Mouse (Mus musculus): ENCODE results near the gene Bcl2l15. TPM values are rescaled to one million over a fixed set of nuclear protein-coding genes. Genes with fewer than 3 reads are reported as not detected.

Gene Bcl2l15
- polyA plus RNA-seq (2012; rRNA removed; ENCODE audit: low replicate concordance): 4.8 TPM in 1 of 2 replicates, not detected in the other

DNA sequence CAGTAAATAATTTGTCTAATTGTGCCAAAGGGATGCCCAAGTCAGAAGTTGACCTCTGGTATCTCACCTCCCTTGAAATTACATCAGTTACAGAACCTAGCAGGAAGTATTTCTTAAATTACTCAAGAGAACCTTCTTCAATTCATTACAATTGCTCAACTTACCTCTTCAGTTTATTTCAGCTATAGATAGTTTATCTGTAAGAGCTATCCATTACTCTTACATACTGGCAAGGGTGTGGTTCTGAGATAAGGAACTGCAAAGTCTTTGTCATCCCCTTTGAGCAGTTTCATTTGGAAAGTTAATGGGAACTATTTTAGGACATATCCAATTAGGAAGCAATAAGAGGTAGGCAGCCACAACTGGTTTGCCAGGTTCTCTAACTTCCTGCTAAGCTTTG, at the start of gene Bcl2l15:
Bcl2l15 (plus strand) TSS at position 176 of the 400 bp plus-strand sequence.

DNA sequence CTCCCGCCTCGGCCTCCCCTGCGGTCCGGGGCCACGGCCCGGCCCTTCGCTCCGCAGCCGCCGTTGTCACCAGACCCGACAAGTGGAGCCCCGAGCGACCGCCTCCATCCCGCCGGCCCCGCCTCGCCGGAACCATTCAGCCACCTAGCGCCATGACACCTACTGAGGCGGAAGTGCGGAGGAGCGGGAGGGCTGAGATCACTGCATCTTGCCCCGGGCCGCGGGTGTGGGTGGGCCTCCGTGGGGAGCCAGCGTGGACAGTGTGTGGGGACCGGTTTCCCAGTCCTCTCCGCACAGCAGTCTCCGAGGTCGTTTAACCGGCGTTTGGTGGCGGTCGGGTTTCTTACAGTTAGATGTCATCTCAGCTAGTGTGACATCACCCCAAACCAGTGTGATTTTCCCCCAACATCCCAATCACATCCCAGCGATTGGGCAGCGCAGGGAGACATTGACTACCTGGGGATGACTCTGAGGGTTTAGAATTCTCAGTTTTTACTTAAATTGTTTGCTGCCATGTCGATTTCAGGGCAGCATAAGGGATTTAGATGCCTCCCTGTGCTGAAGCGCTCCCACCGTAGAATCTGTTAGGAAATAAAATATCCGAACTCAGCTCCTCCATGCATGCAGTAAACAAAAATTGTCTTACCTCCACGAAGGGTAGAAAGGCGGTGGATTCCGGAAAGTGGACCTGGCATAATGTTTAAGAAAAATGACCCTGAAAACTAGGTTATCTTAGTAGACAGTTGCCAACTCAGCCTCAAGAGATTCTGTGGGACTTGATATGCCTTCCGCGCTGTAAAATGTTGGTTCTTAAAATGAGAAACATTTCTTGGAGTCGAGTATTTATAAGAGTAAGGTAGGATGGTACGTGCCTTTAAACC, 40.9 kb upstream of the Bcl2l15 start, which contains the start of gene Hipk1:
Hipk1 (minus strand) TSS at position 334 of the 881 bp plus-strand sequence.

DNA sequence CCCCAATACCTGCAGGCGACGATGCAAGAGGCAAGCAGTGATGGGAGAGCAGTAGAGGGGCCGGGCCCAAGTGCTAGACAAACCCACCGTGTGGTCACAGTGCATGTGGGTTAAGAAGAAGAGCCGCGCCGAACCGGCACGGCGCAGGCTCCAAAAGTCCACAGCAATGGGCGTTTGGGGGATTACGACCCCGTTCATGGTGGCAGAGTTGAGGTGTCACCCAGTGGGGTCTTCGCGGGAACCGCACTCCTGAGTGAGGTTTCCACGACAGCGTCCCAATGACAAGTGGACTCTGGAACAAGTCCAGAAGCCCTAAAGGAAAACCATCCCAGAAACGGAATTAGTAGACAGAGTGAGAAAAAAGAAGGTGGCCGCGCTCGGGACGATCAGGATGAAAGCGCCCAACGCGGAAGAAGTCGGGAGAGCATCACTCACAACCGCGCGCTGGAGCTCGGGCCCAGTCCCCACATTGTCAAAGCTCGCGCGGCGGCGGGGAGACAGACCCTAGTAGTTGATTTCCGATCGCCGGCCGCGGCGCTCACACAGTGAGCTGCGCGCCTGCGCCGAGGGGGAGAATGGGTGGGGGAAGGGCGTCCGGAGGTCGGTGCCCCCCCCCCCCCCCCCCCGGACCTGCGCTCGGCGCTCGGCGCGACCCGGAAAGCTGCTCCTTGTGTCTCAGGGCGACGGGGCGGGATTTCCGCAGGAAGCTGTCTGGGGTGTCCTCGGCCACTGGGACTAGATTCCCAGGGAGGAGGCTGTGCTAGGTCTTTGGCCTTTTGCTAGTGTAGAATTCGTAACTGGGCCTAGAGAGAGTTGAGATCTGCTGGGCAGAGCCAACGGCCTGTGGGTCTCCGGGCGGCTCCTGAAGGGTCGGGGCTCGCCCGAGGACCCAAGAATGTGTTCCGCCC, 23.3 kb upstream of the Bcl2l15 start, which contains the start of the genes Dclre1b, Ap4b1 and Gm43064:
Dclre1b (minus strand) TSS at position 554 of the 908 bp plus-strand sequence.
Ap4b1 (plus strand) TSS at position 630 of the 908 bp plus-strand sequence.
Gm43064 (plus strand) TSS at position 683 of the 908 bp plus-strand sequence.

DNA sequence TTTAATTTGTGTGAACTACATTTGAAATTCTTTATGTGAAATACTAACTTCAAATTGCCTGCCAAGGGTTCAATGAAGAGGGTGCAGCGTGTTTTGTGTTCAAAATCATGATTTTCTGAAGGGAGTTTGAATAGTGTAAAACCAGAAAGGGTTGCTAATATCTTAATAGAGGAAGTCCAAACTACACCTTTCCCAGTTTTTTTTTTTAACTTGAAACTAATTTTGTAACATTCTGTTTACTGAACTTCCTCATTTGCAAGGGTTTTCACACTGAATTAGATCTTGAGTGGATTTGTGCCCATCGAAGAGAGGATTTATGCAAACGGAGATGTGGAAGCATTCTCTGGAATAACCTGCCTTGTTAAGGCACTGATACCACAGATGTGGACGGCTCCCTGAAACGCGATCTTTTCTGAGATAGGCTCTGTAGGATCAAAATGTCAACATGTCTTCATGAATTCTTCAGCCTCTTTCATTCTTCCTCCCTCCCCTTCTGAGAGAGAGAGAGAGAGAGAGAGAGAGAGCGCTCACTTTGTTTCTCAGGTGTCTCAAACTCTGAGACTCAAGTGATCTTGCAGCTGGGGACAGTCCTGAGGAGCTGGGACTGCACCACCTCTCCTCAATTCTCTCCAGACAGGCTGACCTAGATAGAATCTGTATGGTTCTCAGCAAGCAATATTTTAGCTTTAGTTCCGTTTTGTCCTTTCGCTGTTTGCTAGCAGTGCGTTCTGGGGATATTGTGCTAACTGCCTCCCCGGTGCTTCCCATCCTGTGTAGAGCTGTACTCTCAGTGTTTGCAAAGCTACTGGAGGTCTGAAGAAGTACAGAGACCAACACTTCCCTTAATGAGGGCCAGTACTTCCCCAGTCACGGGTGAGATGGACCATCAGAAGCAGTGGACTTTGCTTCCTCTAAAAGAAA, 26.7 kb downstream of the Bcl2l15 start, which contains the start of gene Ptpn22:
Ptpn22 (plus strand) TSS at position 915 of the 921 bp plus-strand sequence.

Other genes with a start within 250 kb of the Bcl2l15 start
- not detected in 2 replicates for gene Atg4a-ps, start 186.5 kb upstream of the Bcl2l15 start, polyA plus RNA-seq (2012; rRNA removed; ENCODE audit: low replicate concordance)
- gene Olfml3, start 94.6 kb upstream of the Bcl2l15 start, polyA plus RNA-seq (2012; rRNA removed; ENCODE audit: low replicate concordance): 7.1 and 68.9 TPM in 2 replicates
- not detected in 2 replicates for gene Gm10964, start 93.2 kb upstream of the Bcl2l15 start, polyA plus RNA-seq (2012; rRNA removed; ENCODE audit: low replicate concordance)
- gene Hipk1, start 41.0 kb upstream of the Bcl2l15 start, polyA plus RNA-seq (2012; rRNA removed; ENCODE audit: low replicate concordance): 73.0 and 79.2 TPM in 2 replicates
- gene Dclre1b, start 23.2 kb upstream of the Bcl2l15 start, polyA plus RNA-seq (2012; rRNA removed; ENCODE audit: low replicate concordance): 19.1 and 19.6 TPM in 2 replicates
- gene Ap4b1, start 23.1 kb upstream of the Bcl2l15 start, polyA plus RNA-seq (2012; rRNA removed; ENCODE audit: low replicate concordance): 17.5 and 20.9 TPM in 2 replicates
- gene Gm43064, start 23.0 kb upstream of the Bcl2l15 start, polyA plus RNA-seq (2012; rRNA removed; ENCODE audit: low replicate concordance): 0.14 and 0.86 TPM in 2 replicates
- gene Ptpn22, start 27.2 kb downstream of the Bcl2l15 start, polyA plus RNA-seq (2012; rRNA removed; ENCODE audit: low replicate concordance): 2.4 and 9.0 TPM in 2 replicates
- gene Rsbn1, start 81.5 kb downstream of the Bcl2l15 start, polyA plus RNA-seq (2012; rRNA removed; ENCODE audit: low replicate concordance): 2.4 and 6.3 TPM in 2 replicates
- 4.1 and 9.4 TPM in 2 replicates for gene Phtf1, start 135.5 kb downstream of the Bcl2l15 start, polyA plus RNA-seq (2012; rRNA removed; ENCODE audit: low replicate concordance)

Data from subcutaneous adipose tissue, adult 2 months (tissue).